8 mouse cellular contexts compared by ENCODE assay signal in genomic region chr17:25833291-25833663, GRCm38 (mm10). TPM values are rescaled to one million over a fixed set of nuclear protein-coding genes. Genes with fewer than 3 reads are reported as not detected.
A peak's percentile ranks its signal among the peaks of the same experiment; 100 is the strongest.
DNase-seq lines count a peak whose midpoint lies in the region; ATAC-seq and TF ChIP-seq lines count a peak whose summit lies in the region.

Gene Stub1, minus strand, starts transcription at chr17:25833404.

- TF ChIP-seq CTCF in gastrocnemius, adult 2 months (IDR thresholded peaks at IDR 0.05) = no peak
- no peak for TF ChIP-seq CTCF in lung, postnatal 0 days (IDR thresholded peaks at IDR 0.05)

- TF ChIP-seq EP300 in lung, postnatal 0 days (IDR thresholded peaks at IDR 0.05) = no peak

- peaks cover 28% of the 10 kb centered on the region for H3K36me3 ChIP-seq in hindbrain, embryonic 14.5 days (replicated peaks; ENCODE audit: control insufficient read depth, insufficient read depth)
- 0 out of 2 replicates have a peak, but pooled peaks cover 5% of the 10 kb centered on the region for H3K36me3 ChIP-seq in lung, postnatal 0 days (ENCODE audit: insufficient read depth, low read length)

- H3K9me3 ChIP-seq in hindbrain, embryonic 14.5 days (ENCODE audit: control insufficient read depth, low read length) = no peaks in the 10 kb centered on the region
- no peaks in the 10 kb centered on the region for H3K9me3 ChIP-seq in lung, postnatal 0 days (ENCODE audit: low read length)

- no peak for DNase-seq in cerebellum, adult 8-10 months
- peak; percentile 57 to 81 for DNase-seq in cerebellum, postnatal 4 days (ENCODE audit: low spot score in 2 of 2)
- DNase-seq in gastrocnemius, adult 2 months = peak; percentile 97
- peak; percentile 84 for DNase-seq in hindbrain, embryonic 14.5 days (ENCODE audit: low spot score)
- peak in 1 of 2 experiments; percentile 89 for DNase-seq in layer of hippocampus, postnatal 14 days (ENCODE audit: low spot score in 2 of 2)
- peak; percentile 97 for DNase-seq in lung, postnatal 0 days (ENCODE audit: low spot score)
- peak; percentile 79 to 83 for DNase-seq in right cerebral cortex, adult 2 months (ENCODE audit: low spot score in 2 of 2)

- H3K27me3 ChIP-seq in hindbrain, embryonic 14.5 days (ENCODE audit: control insufficient read depth, insufficient read depth, low read length) = no peaks in the 10 kb centered on the region
- no peaks in the 10 kb centered on the region for H3K27me3 ChIP-seq in lung, postnatal 0 days (replicated peaks; ENCODE audit: insufficient read depth, low read length)

- H3K27ac ChIP-seq in gastrocnemius, adult 2 months = peak within 1 kb of the TSS; percentile 99
- peak within 1 kb of the TSS; percentile 98 for H3K27ac ChIP-seq in hindbrain, embryonic 14.5 days
- peak within 1 kb of the TSS; percentile 98 for H3K27ac ChIP-seq in lung, postnatal 0 days (ENCODE audit: low read length)

- H3K4me1 ChIP-seq in hindbrain, embryonic 14.5 days (replicated peaks; ENCODE audit: control insufficient read depth, insufficient read depth, low read length) = peaks cover 80% of the 10 kb centered on the region
- H3K4me1 ChIP-seq in lung, postnatal 0 days (ENCODE audit: insufficient read depth, low read depth, low read length) = peaks cover 45% of the 10 kb centered on the region

- H3K9ac ChIP-seq in hindbrain, embryonic 14.5 days = peak within 1 kb of the TSS; percentile 86
- H3K9ac ChIP-seq in lung, postnatal 0 days (replicated peaks; ENCODE audit: low read depth) = peak within 1 kb of the TSS; percentile 66

- peak within 1 kb of the TSS; percentile 95 for H3K4me3 ChIP-seq in gastrocnemius, adult 2 months
- peak within 1 kb of the TSS; percentile 89 for H3K4me3 ChIP-seq in hindbrain, embryonic 14.5 days (replicated peaks; ENCODE audit: low read length)
- H3K4me3 ChIP-seq in lung, postnatal 0 days (ENCODE audit: low read depth, low read length) = peak within 1 kb of the TSS; percentile 55

- whole genome bisulfite sequencing in hindbrain, embryonic 14.5 days = under 1% methylated on average over 24 of the region's 24 CpGs
- 4% methylated on average over 24 of the region's 24 CpGs for WGBS in lung, postnatal 0 days

- peak within 1 kb of the TSS; percentile 96 for H3K4me2 ChIP-seq in hindbrain, embryonic 14.5 days (replicated peaks)
- H3K4me2 ChIP-seq in lung, postnatal 0 days (replicated peaks; ENCODE audit: low read depth, low read length) = peak within 1 kb of the TSS; percentile 84

- intact Hi-C loops in gastrocnemius, adult 2 months (cut with DNase I) = loop anchor here (5.0 kb wide), 1 partner anchor 34 kb away; the partner anchor contains the start of gene Mcrip2

- 0 out of 2 replicates have a peak, but pooled peaks have one; percentile 2 for ATAC-seq in cerebellum, adult (ENCODE audit: insufficient number of reproducible peaks, low FRiP score, low TSS enrichment)
- ATAC-seq in hindbrain, embryonic 14.5 days (ENCODE audit: low FRiP score) = peak; percentile 54
- peak; percentile 79 for ATAC-seq in lung, postnatal 0 days

RNA-seq across cellular contexts. Expression of gene Stub1, which starts in this region (rescaled TPM):
- 10 to 100 TPM; 85.8 to 93.8 TPM for total RNA-seq in gastrocnemius, adult 2 months (2021)
- 336 and 357 TPM in 2 replicates for polyA plus RNA-seq in hindbrain, embryonic 14.5 days (2014; fragmentation: Nextera tagmentation; extraction: Ambion mirVana)
- 100 to 1,000 TPM; 155 to 157 TPM for total RNA-seq in layer of hippocampus, postnatal 14 days (2021)
- polyA plus RNA-seq in lung, postnatal 0 days (2015; fragmentation: Nextera tagmentation; extraction: Ambion mirVana) = 196 and 198 TPM in 2 replicates

Comparison
In these comparisons a context has a peak if more than half of its experiments do, and no peak if none do; other contexts are left out.
1. ATAC-seq: peak in every context shown above with its lines; median percentile 79 in lung, postnatal 0 days; 54 in hindbrain, embryonic 14.5 days; 2 in cerebellum, adult.